Mouse (Mus musculus): Measurements from ENCODE around the gene Sptssb.

DNA sequence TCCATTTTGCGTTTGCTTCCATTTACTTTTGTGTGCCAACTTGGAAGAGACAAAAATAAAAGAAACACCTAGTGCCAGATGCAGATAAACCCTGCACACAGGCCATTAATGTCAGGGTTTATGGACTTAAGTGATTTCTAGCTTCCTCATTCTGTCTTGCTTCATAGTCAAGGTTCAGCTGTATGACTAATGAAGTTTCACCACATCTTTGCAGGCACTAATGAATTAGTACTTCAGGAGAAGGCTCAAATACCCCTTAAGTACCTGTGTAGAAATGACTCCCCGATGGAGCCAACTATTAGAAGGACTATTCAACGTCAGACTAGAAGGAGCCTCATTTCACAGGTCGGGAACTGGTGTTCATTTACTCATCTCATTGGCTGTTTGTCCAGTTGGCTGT is 86.4 kb downstream of the Sptssb start:
- no peak for TF ChIP-seq CTCF (IDR thresholded peaks at IDR 0.05; ENCODE audit: extremely low read depth, insufficient read depth, low read length)
- no peak for TF ChIP-seq POLR2A (IDR thresholded peaks at IDR 0.05; ENCODE audit: extremely low read depth, insufficient read depth, low read length)
